Comparison of ENCODE assay signal across 11 mouse cellular contexts in genomic region chr1:184918227-184918888, GRCm38 (mm10). TPM values are rescaled to one million over a fixed set of nuclear protein-coding genes. Genes with fewer than 3 reads are reported as not detected.
DNase-seq lines count a peak whose midpoint lies in the region; ATAC-seq and TF ChIP-seq lines count a peak whose summit lies in the region.
"Had no signal": no experiment of that assay in that cellular context is flagged by ENCODE, and none has a peak within 500 bp of the region (broad histone marks: within the 10 kb centered on the region; RNA-seq: fewer than 3 reads in every experiment).

No protein-coding gene starts in this region.

- in situ Hi-C loops in CH12.LX (cut with MboI; ENCODE audit: low pct_ligation_motif_present, low pct_unique_long_range_greater_than_20kb, low sequenced_read_pairs): no loop called here

- TF ChIP-seq CTCF in layer of hippocampus, adult 2 months (conservative IDR thresholded peaks at IDR 0.05): peak; percentile 71
- peak; percentile 64 to 68 for TF ChIP-seq CTCF in CH12.LX (conservative IDR thresholded peaks at IDR 0.05 in 1 of 2, IDR thresholded peaks at IDR 0.05 in 1 of 2; ENCODE audit: low read depth in 2 of 2, low read length in 2 of 2)

- H3K4me2 ChIP-seq in CH12.LX (ENCODE audit: insufficient read depth, low read depth, poor library complexity, severe bottlenecking): no peak overlapping the region
- H3K4me2 ChIP-seq: embryonic facial prominence, embryonic 15.5 days; heart, embryonic 11.5 days; limb, embryonic 13.5 days had no signal

- no peaks in the 10 kb centered on the region for H3K4me1 ChIP-seq in CH12.LX (ENCODE audit: control insufficient read depth in 1 of 2, insufficient read depth in 2 of 2)
- H3K4me1 ChIP-seq: embryonic facial prominence, embryonic 15.5 days; limb, embryonic 13.5 days had no signal

- no peaks in the 10 kb centered on the region for H3K36me3 ChIP-seq in CH12.LX (replicated peaks in 1 of 2; ENCODE audit: control insufficient read depth in 1 of 2, insufficient read depth in 1 of 2, low read length in 1 of 2)

- no peaks in the 10 kb centered on the region for H3K79me2 ChIP-seq in CH12.LX (replicated peaks; ENCODE audit: control insufficient read depth, extremely low read depth, insufficient read depth, poor library complexity, severe bottlenecking)

- H3K9ac ChIP-seq in CH12.LX (ENCODE audit: insufficient read depth, low read depth): no peak overlapping the region
- H3K9ac ChIP-seq: embryonic facial prominence, embryonic 15.5 days; limb, embryonic 13.5 days had no signal

- H3K4me3 ChIP-seq in layer of hippocampus, adult 2 months: no peak overlapping the region
- H3K4me3 ChIP-seq in CH12.LX (replicated peaks in 1 of 3; ENCODE audit: low read depth in 2 of 3, low read length in 2 of 3, poor library complexity in 1 of 3): no peak overlapping the region
- H3K4me3 ChIP-seq: embryonic facial prominence, embryonic 15.5 days; limb, embryonic 13.5 days had no signal

- DNase-seq in layer of hippocampus, adult 2 months (ENCODE audit: low spot score in 2 of 2): no peak
- DNase-seq in layer of hippocampus, postnatal 36 days: no peak
- DNase-seq in CH12.LX (ENCODE audit: extremely low read depth): peak; percentile 25
- DNase-seq in ZHBTc4 (ENCODE audit: low read depth, low spot score): peak; percentile 77
- no peak for DNase-seq in MN1 (ENCODE audit: low spot score)
- DNase-seq in right cerebral cortex, postnatal 14 days: no peak
- DNase-seq in frontal cortex, postnatal 10 days (ENCODE audit: low spot score in 2 of 2): no peak

- no peaks in the 10 kb centered on the region for H3K27me3 ChIP-seq in CH12.LX (replicated peaks)
- H3K27me3 ChIP-seq: embryonic facial prominence, embryonic 15.5 days; limb, embryonic 13.5 days had no signal

- dilution Hi-C loops in CH12.LX (cut with MboI; ENCODE audit: extremely low pct_ligation_motif_present, extremely low pct_unique_long_range_greater_than_20kb, low sequenced_read_pairs): no loop called here

- H3K9me3 ChIP-seq in CH12.LX (replicated peaks; ENCODE audit: low read length): no peaks in the 10 kb centered on the region
- H3K9me3 ChIP-seq: embryonic facial prominence, embryonic 15.5 days; limb, embryonic 13.5 days had no signal

- TF ChIP-seq POLR2A in CH12.LX (IDR thresholded peaks at IDR 0.05; ENCODE audit: low read depth, low read length): no peak

- peak; percentile 62 for ATAC-seq in megakaryocyte, adult 5-6 weeks (ENCODE audit: poor library complexity, severe bottlenecking)

- peak; percentile 45 for TF ChIP-seq RAD21 in CH12.LX (IDR thresholded peaks at IDR 0.05; ENCODE audit: low read depth, low read length)

- no peak for TF ChIP-seq EP300 in CH12.LX (IDR thresholded peaks at IDR 0.05; ENCODE audit: low read length)

- H3K27ac ChIP-seq in layer of hippocampus, adult 2 months: no peak overlapping the region
- H3K27ac ChIP-seq in CH12.LX (ENCODE audit: insufficient read depth, low read depth): no peak overlapping the region
- H3K27ac ChIP-seq: embryonic facial prominence, embryonic 15.5 days; limb, embryonic 13.5 days had no signal

TF ChIP-seq in CH12.LX, 34 proteins besides CTCF, POLR2A, EP300 and RAD21:
- TF ChIP-seq JUND (conservative IDR thresholded peaks at IDR 0.05; ENCODE audit: low read depth, low read length) (no peak), SMC3 (IDR thresholded peaks at IDR 0.05; ENCODE audit: low read depth, low read length) (peak; percentile 51)
TF ChIP-seq in CH12.LX: peak in this region for 1.

RNA-seq across cellular contexts. Expression of gene C130074G19Rik, which starts 35.3 kb away (rescaled TPM):
- 1 to 10 TPM; 7.1 to 8.3 TPM for total RNA-seq in layer of hippocampus, adult 2 months (2021)
- total RNA-seq in layer of hippocampus, postnatal 36 days (2021): 1 to 10 TPM; 7.0 to 8.1 TPM
- total RNA-seq in CH12.LX (2012; rRNA removed) (not detected in 2 replicates), CH12.LX (2014; rRNA removed) (not detected in 2 replicates)
- polyA plus RNA-seq in CH12.LX (2012; ENCODE audit: insufficient read length, low read depth): not detected in 2 replicates
- not detected in 2 replicates for total RNA-seq in megakaryocyte, adult 5-6 weeks (2015)
- total RNA-seq in megakaryocyte, adult 5-6 weeks (2017): not detected in 2 replicates

Comparison
In these comparisons a context has a peak if more than half of its experiments do, and no peak if none do; other contexts are left out.
1. DNase-seq: peak in CH12.LX (single experiment) and ZHBTc4 (single experiment); none in layer of hippocampus, adult 2 months (0 of 2), layer of hippocampus, postnatal 36 days (0 of 2), MN1 (single experiment), right cerebral cortex, postnatal 14 days (single experiment) and frontal cortex, postnatal 10 days (0 of 2).
2. RNA of gene C130074G19Rik, which starts 35.3 kb away (total RNA-seq): 7.1 to 8.3 TPM in layer of hippocampus, adult 2 months and 7.0 to 8.1 TPM in layer of hippocampus, postnatal 36 days; not detected in CH12.LX and not detected in megakaryocyte, adult 5-6 weeks; every median in the first group is over 4 times any median in the second.